ENCODE assay signal across 9 mouse cellular contexts in the genomic region with DNA sequence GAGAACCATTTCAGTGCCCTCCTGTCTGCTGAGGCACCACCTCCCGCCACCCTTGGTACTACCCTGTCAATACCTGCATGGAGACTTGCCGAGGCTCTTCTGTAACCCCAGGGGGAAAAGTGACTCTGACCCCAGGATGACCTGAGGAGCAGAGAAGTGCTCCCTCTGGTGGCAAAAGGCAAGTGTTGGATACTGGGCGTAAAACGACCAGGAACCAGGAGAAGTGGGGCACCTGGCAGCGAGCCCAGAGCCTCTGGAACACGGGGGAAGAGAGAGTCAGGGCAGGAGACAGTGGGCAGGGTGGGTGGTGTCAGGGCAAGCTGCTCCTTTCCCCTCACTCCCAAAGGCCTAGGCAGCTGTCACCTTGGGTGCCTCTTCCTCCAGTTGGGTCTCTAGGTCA. TPM values are rescaled to one million over a fixed set of nuclear protein-coding genes. Genes with fewer than 3 reads are reported as not detected.
A peak's percentile ranks its signal among the peaks of the same experiment; 100 is the strongest.
DNase-seq lines count a peak whose midpoint lies in the region; ATAC-seq lines count a peak whose summit lies in the region.
"Had no signal": no experiment of that assay in that cellular context is flagged by ENCODE, and none has a peak within 500 bp of the region (broad histone marks: within the 10 kb centered on the region; RNA-seq: fewer than 3 reads in every experiment).

No protein-coding gene starts in this region.

- H3K9me3 ChIP-seq in megakaryocyte, embryonic 14.5 days: no peaks in the 10 kb centered on the region

- intact Hi-C loops in heart, postnatal 36 days (cut with DNase I): no loop called here

- ATAC-seq in frontal cortex, adult (ENCODE audit: low TSS enrichment): no peak

- H3K4me1 ChIP-seq in megakaryocyte, embryonic 14.5 days: peaks cover 81% of the 10 kb centered on the region

- H3K27me3 ChIP-seq in megakaryocyte, embryonic 14.5 days (replicated peaks): no peaks in the 10 kb centered on the region

- H3K4me3 ChIP-seq in megakaryocyte, embryonic 14.5 days (replicated peaks): peak overlapping the region; percentile 95

- DNase-seq in frontal cortex, postnatal 10 days (ENCODE audit: low spot score in 2 of 2): peak; percentile 58 to 60
- DNase-seq in right cerebral cortex, postnatal 10 days (ENCODE audit: low spot score in 2 of 2): peak; percentile 72 to 78
- DNase-seq in right cerebral cortex, postnatal 25 days: no peak
- peak; percentile 85 for DNase-seq in cerebellum, adult 9-11 months
- peak; percentile 50 to 60 for DNase-seq in heart, postnatal 36 days
- DNase-seq in urinary bladder, adult 2 months (ENCODE audit: low spot score): no peak

- H3K36me3 ChIP-seq in megakaryocyte, embryonic 14.5 days (replicated peaks; ENCODE audit: low read length): peaks cover 53% of the 10 kb centered on the region

RNA-seq across cellular contexts. Expression of gene Slc25a22, which starts 2.9 kb away (rescaled TPM):
- total RNA-seq in heart, postnatal 36 days (2021): 10 to 100 TPM; 60.0 to 96.2 TPM
- polyA plus RNA-seq in megakaryocyte, embryonic 14.5 days (2012; ENCODE audit: insufficient read depth, low replicate concordance): 22.2 and 47.0 TPM in 2 replicates
- 42.0 and 55.2 TPM in 2 replicates for polyA plus RNA-seq in urinary bladder, adult 2 months (2012; rRNA removed)

RNA-seq across cellular contexts. Expression of gene Pidd1, which starts 3.2 kb away (rescaled TPM):
- under 1 TPM; 0.60 to 0.78 TPM for total RNA-seq in heart, postnatal 36 days (2021)
- polyA plus RNA-seq in megakaryocyte, embryonic 14.5 days (2012; ENCODE audit: insufficient read depth, low replicate concordance): 13.0 and 25.6 TPM in 2 replicates
- 4.7 and 4.8 TPM in 2 replicates for polyA plus RNA-seq in urinary bladder, adult 2 months (2012; rRNA removed)

RNA-seq across cellular contexts. Expression of gene Rplp2, which starts 6.6 kb away (rescaled TPM):
- 100 to 1,000 TPM; 885 to 891 TPM for total RNA-seq in heart, postnatal 36 days (2021)
- polyA plus RNA-seq in megakaryocyte, embryonic 14.5 days (2012; ENCODE audit: insufficient read depth, low replicate concordance): 6,138 and 9,533 TPM in 2 replicates
- 1,171 and 1,507 TPM in 2 replicates for polyA plus RNA-seq in urinary bladder, adult 2 months (2012; rRNA removed)

RNA-seq across cellular contexts. Expression of gene Cend1, which starts 11.3 kb away (rescaled TPM):
- 1 to 10 TPM in 1 of 2 experiments, under 1 TPM in 1; 0.80 to 1.5 TPM for total RNA-seq in heart, postnatal 36 days (2021)
- polyA plus RNA-seq in megakaryocyte, embryonic 14.5 days (2012; ENCODE audit: insufficient read depth, low replicate concordance): not detected in 2 replicates
- 1.3 and 3.4 TPM in 2 replicates for polyA plus RNA-seq in urinary bladder, adult 2 months (2012; rRNA removed)
- total RNA-seq: hematopoietic stem cell, adult 5-6 weeks had no signal

RNA-seq across cellular contexts. Expression of gene Pnpla2, which starts 14.4 kb away (rescaled TPM):
- 100 to 1,000 TPM; 552 to 604 TPM for total RNA-seq in heart, postnatal 36 days (2021)
- polyA plus RNA-seq in megakaryocyte, embryonic 14.5 days (2012; ENCODE audit: insufficient read depth, low replicate concordance): 230 and 314 TPM in 2 replicates
- 108 and 133 TPM in 2 replicates for polyA plus RNA-seq in urinary bladder, adult 2 months (2012; rRNA removed)

Comparison
In these comparisons a context has a peak if more than half of its experiments do, and no peak if none do; other contexts are left out.
1. DNase-seq: peak in frontal cortex, postnatal 10 days (2 of 2), right cerebral cortex, postnatal 10 days (2 of 2), cerebellum, adult 9-11 months (single experiment) and heart, postnatal 36 days (2 of 2); none in right cerebral cortex, postnatal 25 days (single experiment) and urinary bladder, adult 2 months (single experiment).